Comparison of ENCODE assay signal across 10 mouse cellular contexts in genomic region chr12:50544855-50545609, GRCm38 (mm10).
DNase-seq lines count a peak whose midpoint lies in the region; ATAC-seq and TF ChIP-seq lines count a peak whose summit lies in the region.
"Had no signal": no experiment of that assay in that cellular context is flagged by ENCODE, and none has a peak within 500 bp of the region (broad histone marks: within the 10 kb centered on the region; RNA-seq: fewer than 3 reads in every experiment).

No protein-coding gene starts in this region.

- ATAC-seq in hindbrain, embryonic 15.5 days (ENCODE audit: low FRiP score, low read depth): 0 out of 2 replicates have a peak, but pooled peaks have one; percentile 28
- no peak for ATAC-seq in hindbrain, postnatal 0 days
- peak; percentile 47 for ATAC-seq in forebrain, embryonic 15.5 days (replicated peaks)

- H3K4me3 ChIP-seq in hindbrain, embryonic 15.5 days: no peak overlapping the region
- no peak overlapping the region for H3K4me3 ChIP-seq in hindbrain, postnatal 0 days (ENCODE audit: low read length)
- H3K4me3 ChIP-seq in forebrain, embryonic 15.5 days: no peak overlapping the region
- H3K4me3 ChIP-seq: embryonic facial prominence, embryonic 15.5 days; megakaryocyte, embryonic 14.5 days had no signal

- WGBS in hindbrain, embryonic 15.5 days: 38% methylated on average over 8 of the region's 8 CpGs
- 41% methylated on average over 8 of the region's 8 CpGs for WGBS in hindbrain, postnatal 0 days
- WGBS in forebrain, embryonic 15.5 days: 10% methylated on average over 8 of the region's 8 CpGs

- H3K36me3 ChIP-seq in hindbrain, embryonic 15.5 days: no peaks in the 10 kb centered on the region
- no peaks in the 10 kb centered on the region for H3K36me3 ChIP-seq in hindbrain, postnatal 0 days (ENCODE audit: insufficient read depth, low read length)
- no peaks in the 10 kb centered on the region for H3K36me3 ChIP-seq in forebrain, embryonic 15.5 days
- H3K36me3 ChIP-seq: embryonic facial prominence, embryonic 15.5 days had no signal

- H3K9ac ChIP-seq in hindbrain, embryonic 15.5 days: no peak overlapping the region
- H3K9ac ChIP-seq in hindbrain, postnatal 0 days (replicated peaks; ENCODE audit: low read length): no peak overlapping the region
- no peak overlapping the region for H3K9ac ChIP-seq in forebrain, embryonic 15.5 days (replicated peaks)
- H3K9ac ChIP-seq: embryonic facial prominence, embryonic 15.5 days had no signal

- DNase-seq in hindbrain, postnatal 0 days (ENCODE audit: low spot score): no peak
- peak; percentile 77 to 89 for DNase-seq in adrenal gland, adult (ENCODE audit: inconsistent age in 2 of 2, low spot score in 1 of 2)
- DNase-seq in lung, adult 18-20 months: peak; percentile 43 to 69
- DNase-seq in B cell, adult 2 months: no peak
- DNase-seq in cerebellum, postnatal 14 days: no peak
- DNase-seq in layer of hippocampus, adult 8-10 months (ENCODE audit: low spot score in 2 of 2): no peak

- TF ChIP-seq CTCF in hindbrain, postnatal 0 days (IDR thresholded peaks at IDR 0.05; ENCODE audit: low read depth): no peak

- no peaks in the 10 kb centered on the region for H3K9me3 ChIP-seq in hindbrain, embryonic 15.5 days
- no peaks in the 10 kb centered on the region for H3K9me3 ChIP-seq in hindbrain, postnatal 0 days (ENCODE audit: low read length)
- H3K9me3 ChIP-seq in forebrain, embryonic 15.5 days: no peaks in the 10 kb centered on the region
- H3K9me3 ChIP-seq: embryonic facial prominence, embryonic 15.5 days had no signal

- peaks cover 19% of the 10 kb centered on the region for H3K4me1 ChIP-seq in hindbrain, embryonic 15.5 days (replicated peaks)
- H3K4me1 ChIP-seq in hindbrain, postnatal 0 days (ENCODE audit: insufficient read depth, low read length): peaks cover 4% of the 10 kb centered on the region
- peaks cover 38% of the 10 kb centered on the region for H3K4me1 ChIP-seq in forebrain, embryonic 15.5 days
- H3K4me1 ChIP-seq: megakaryocyte, embryonic 14.5 days had no signal

- H3K4me2 ChIP-seq in hindbrain, embryonic 15.5 days: no peak overlapping the region
- no peak overlapping the region for H3K4me2 ChIP-seq in hindbrain, postnatal 0 days (ENCODE audit: low read depth, low read length)
- no peak overlapping the region for H3K4me2 ChIP-seq in forebrain, embryonic 15.5 days (replicated peaks)
- H3K4me2 ChIP-seq: embryonic facial prominence, embryonic 15.5 days had no signal

- no peaks in the 10 kb centered on the region for H3K27me3 ChIP-seq in hindbrain, embryonic 15.5 days
- H3K27me3 ChIP-seq in hindbrain, postnatal 0 days (ENCODE audit: insufficient read depth, low read length): no peaks in the 10 kb centered on the region
- H3K27me3 ChIP-seq in forebrain, embryonic 15.5 days: no peaks in the 10 kb centered on the region
- H3K27me3 ChIP-seq: embryonic facial prominence, embryonic 15.5 days; megakaryocyte, embryonic 14.5 days had no signal

- H3K27ac ChIP-seq in hindbrain, embryonic 15.5 days (replicated peaks): no peak overlapping the region
- no peak overlapping the region for H3K27ac ChIP-seq in hindbrain, postnatal 0 days
- no peak overlapping the region for H3K27ac ChIP-seq in forebrain, embryonic 15.5 days (replicated peaks)
- H3K27ac ChIP-seq: embryonic facial prominence, embryonic 15.5 days had no signal

Comparison
In these comparisons a context has a peak if more than half of its experiments do, and no peak if none do; other contexts are left out.
1. DNase-seq: peak in adrenal gland, adult (2 of 2) and lung, adult 18-20 months (2 of 2); none in hindbrain, postnatal 0 days (single experiment), B cell, adult 2 months (0 of 2), cerebellum, postnatal 14 days (0 of 2) and layer of hippocampus, adult 8-10 months (0 of 2).